Mouse (Mus musculus): ENCODE measurements around the gene Vmn2r87. TPM values are rescaled to one million over a fixed set of nuclear protein-coding genes. Genes with fewer than 3 reads are reported as not detected.

Gene Vmn2r87
- polyA plus RNA-seq, 1 experiment from 2014 or later, result 0.10 TPM

Other genes with a start within 250 kb of the Vmn2r87 start
- 5.1 and 5.7 TPM in 2 replicates for gene Neurod4, start 217.2 kb downstream of the Vmn2r87 start, polyA plus RNA-seq (2016; fragmentation: Nextera tagmentation; extraction: Ambion mirVana)
- gene Tespa1, start 174.5 kb downstream of the Vmn2r87 start, polyA plus RNA-seq (2016; fragmentation: Nextera tagmentation; extraction: Ambion mirVana), result not detected in 2 replicates
- not detected in 2 replicates for gene Vmn2r84, start 103.1 kb downstream of the Vmn2r87 start, polyA plus RNA-seq (2016; fragmentation: Nextera tagmentation; extraction: Ambion mirVana)
- gene Vmn2r85, start 67.7 kb downstream of the Vmn2r87 start, polyA plus RNA-seq (2016; fragmentation: Nextera tagmentation; extraction: Ambion mirVana), result not detected in 2 replicates
- gene Vmn2r86, start 41.3 kb downstream of the Vmn2r87 start, polyA plus RNA-seq (2016; fragmentation: Nextera tagmentation; extraction: Ambion mirVana), result 0.03 TPM in 1 of 2 replicates, not detected in the other

Data from forebrain, embryonic 12.5 days (tissue).